Mouse (Mus musculus): Measurements from ENCODE around the gene Cyp26c1.

Gene Cyp26c1

GRCm38 (mm10) chr19:37685281-37685680 lies at the start of gene Cyp26c1:
Cyp26c1 (plus strand) TSS chr19:37685581.
- DNase-seq (ENCODE audit: low spot score) = no peak

- no peak for DNase-seq (ENCODE audit: low spot score)
These were observed 37.4 kb upstream of the Cyp26c1 start for GRCm38 (mm10) chr19:37647994-37648393.

GRCm38 (mm10) chr19:37650526-37650925 lies 34.9 kb upstream of the Cyp26c1 start:
- DNase-seq (ENCODE audit: low spot score) = no peak

- DNase-seq (ENCODE audit: low spot score) = no peak
These were observed 31.4 kb upstream of the Cyp26c1 start for GRCm38 (mm10) chr19:37654012-37654411.

GRCm38 (mm10) chr19:37656441-37656840 lies 28.9 kb upstream of the Cyp26c1 start:
- DNase-seq (ENCODE audit: low spot score) = no peak

GRCm38 (mm10) chr19:37665256-37665655 lies 20.1 kb upstream of the Cyp26c1 start:
- DNase-seq (ENCODE audit: low spot score) = no peak

GRCm38 (mm10) chr19:37667855-37668594 lies 17.4 kb upstream of the Cyp26c1 start:
- DNase-seq (ENCODE audit: low spot score) = no peak

GRCm38 (mm10) chr19:37668657-37669056 lies 16.7 kb upstream of the Cyp26c1 start:
- no peak for DNase-seq (ENCODE audit: low spot score)

GRCm38 (mm10) chr19:37669486-37669885 lies 15.9 kb upstream of the Cyp26c1 start:
- DNase-seq (ENCODE audit: low spot score) = no peak

- no peak for DNase-seq (ENCODE audit: low spot score)
These were observed 12.0 kb upstream of the Cyp26c1 start for GRCm38 (mm10) chr19:37673393-37673792.

- no peak for DNase-seq (ENCODE audit: low spot score)
These were observed 966 bp downstream of the Cyp26c1 start for GRCm38 (mm10) chr19:37686347-37686746.

- no peak for DNase-seq (ENCODE audit: low spot score)
These were observed 1.8 kb downstream of the Cyp26c1 start for GRCm38 (mm10) chr19:37686941-37687850.

- no peak for DNase-seq (ENCODE audit: low spot score)
These were observed 4.1 kb downstream of the Cyp26c1 start for GRCm38 (mm10) chr19:37689478-37689877.

- peak; percentile 42 for DNase-seq (ENCODE audit: low spot score)
These were observed 5.3 kb downstream of the Cyp26c1 start for GRCm38 (mm10) chr19:37690716-37691115.

GRCm38 (mm10) chr19:37692879-37693278 lies 7.5 kb downstream of the Cyp26c1 start:
- no peak for DNase-seq (ENCODE audit: low spot score)

GRCm38 (mm10) chr19:37695146-37695545 lies 9.8 kb downstream of the Cyp26c1 start:
- DNase-seq (ENCODE audit: low spot score) = no peak

GRCm38 (mm10) chr19:37695762-37696602 lies 10.6 kb downstream of the Cyp26c1 start:
- DNase-seq (ENCODE audit: low spot score) = no peak

- DNase-seq (ENCODE audit: low spot score) = no peak
These were observed 11.4 kb downstream of the Cyp26c1 start for GRCm38 (mm10) chr19:37696603-37697334.

- DNase-seq (ENCODE audit: low spot score) = no peak
These were observed 11.9 kb downstream of the Cyp26c1 start for GRCm38 (mm10) chr19:37697335-37697636.

GRCm38 (mm10) chr19:37697651-37698272 lies 12.4 kb downstream of the Cyp26c1 start, which contains the start of gene Cyp26a1:
Cyp26a1 (plus strand) TSS chr19:37697798.
- no peak for DNase-seq (ENCODE audit: low spot score)

Measured in ovary, postnatal 36 days (tissue).